Mouse (Mus musculus): ENCODE data around the gene Tom1l1. TPM values are rescaled to one million over a fixed set of nuclear protein-coding genes. Genes with fewer than 3 reads are reported as not detected.

Gene Tom1l1
- polyA plus RNA-seq, 2 experiments from 2014 or later: 1.0 to 1.9 TPM

DNA sequence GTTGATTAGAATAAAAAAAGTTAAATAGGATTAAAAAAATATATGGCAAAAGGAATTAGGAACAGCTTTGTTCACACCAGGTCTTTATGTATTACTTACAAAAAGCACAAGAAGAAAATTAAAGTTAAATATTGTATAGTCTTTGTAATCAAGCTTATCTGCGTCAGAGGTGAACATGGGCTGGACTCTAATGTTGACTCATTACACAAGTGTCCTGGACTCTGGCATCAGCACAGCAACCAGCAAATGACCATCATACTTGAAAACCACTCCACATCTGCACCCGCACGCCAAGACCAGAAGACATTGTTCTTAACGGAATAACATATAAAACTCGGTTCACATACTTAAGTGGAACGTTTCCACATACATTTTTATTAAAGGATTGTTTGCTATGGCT lies 20.8 kb downstream of the Tom1l1 start:
- ATAC-seq: no peak

DNA sequence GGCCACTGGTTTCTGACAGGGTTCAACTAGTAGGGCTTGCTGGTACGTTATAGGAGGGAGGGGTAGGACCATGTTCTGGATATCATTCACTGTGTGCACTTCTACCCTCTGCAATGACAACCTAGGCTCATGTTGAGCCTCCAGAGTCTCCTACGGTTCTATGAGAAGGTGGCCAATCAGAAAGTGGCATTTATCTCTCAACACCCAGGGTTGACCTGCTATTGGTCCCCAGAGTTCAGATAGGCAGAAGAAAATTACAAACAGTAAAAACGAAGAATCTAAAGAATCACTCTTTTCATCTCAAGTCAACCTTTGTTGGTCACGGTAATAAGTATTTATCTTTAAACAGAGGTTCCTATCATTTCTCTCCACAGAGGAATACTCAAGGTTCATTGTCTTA lies 21.2 kb downstream of the Tom1l1 start:
- no peak for ATAC-seq

- ATAC-seq: no peak
Measured at GRCm38 (mm10) chr11:90666144-90666757, 21.9 kb downstream of the Tom1l1 start.

DNA sequence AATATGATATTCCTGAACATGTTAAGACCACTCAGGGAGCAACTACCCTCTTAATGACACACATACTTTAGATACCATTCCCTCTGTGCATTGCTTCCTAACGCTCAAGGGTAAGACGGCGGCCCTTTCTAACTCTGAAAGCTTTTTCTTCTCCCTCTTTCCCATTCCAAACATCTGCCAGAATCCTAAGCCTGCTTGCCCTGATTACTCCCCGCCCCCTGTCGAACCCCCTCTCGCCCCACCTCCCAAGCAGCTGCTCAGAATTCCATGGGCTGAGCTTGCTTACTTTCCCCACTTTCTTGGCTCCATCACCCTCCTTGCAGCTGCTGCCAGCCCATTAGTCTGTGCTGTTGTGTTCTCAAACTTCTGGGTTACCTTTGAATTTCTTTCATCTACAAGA lies 23.0 kb downstream of the Tom1l1 start:
- no peak for ATAC-seq

DNA sequence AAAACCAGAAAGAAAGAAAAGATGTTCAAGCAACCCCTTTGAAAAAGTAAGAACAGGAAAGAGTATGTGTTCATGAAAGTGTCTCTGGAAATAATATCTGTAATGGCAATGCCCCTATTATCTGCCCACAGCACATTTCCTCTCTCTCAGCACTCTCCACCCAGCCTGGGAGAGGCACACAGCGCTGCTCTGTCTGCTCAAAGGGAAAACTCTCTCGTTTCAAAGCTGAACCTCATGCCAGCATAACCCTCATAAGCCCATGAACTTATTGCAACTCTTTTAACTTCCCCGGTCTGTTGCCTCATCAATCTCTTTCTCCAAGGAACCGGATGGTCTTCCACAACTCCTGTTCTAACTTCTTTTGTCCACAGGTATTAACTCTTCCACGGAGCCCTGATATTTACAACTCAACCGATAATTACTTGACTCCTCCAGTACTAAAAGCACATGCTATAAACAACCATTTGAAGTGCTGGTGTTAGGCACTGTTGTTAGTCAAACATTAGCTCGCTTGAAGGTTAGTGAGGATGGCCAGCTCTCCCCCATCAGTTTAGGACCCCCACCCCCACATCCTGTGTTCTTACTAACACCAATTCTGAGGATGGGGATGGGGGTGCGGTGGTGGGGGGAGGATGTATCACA lies 23.7 kb downstream of the Tom1l1 start:
- no peak for ATAC-seq

GRCm38 (mm10) chr11:90663618-90664297 lies 24.4 kb downstream of the Tom1l1 start:
- ATAC-seq: no peak

DNA sequence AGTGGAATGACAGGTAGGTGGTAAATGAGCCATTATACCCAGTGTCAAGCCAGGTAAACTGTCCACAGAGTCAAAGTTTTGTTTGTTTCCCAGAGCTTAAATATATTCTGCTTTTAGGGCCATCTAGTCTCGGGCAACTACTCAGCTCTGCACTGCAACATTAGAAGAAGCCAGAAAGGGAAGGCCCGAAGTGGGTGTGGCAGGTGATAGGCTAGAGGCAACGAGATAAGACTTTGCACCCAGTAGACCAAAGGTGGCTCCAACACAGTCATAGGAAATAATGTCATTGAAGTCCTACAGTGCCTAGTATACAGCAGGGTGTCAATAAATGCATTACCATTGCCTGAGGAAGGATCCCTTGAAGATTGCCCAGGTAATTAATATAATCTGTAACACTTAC lies 25.1 kb downstream of the Tom1l1 start:
- ATAC-seq: no peak

- no peak for ATAC-seq
Measured at GRCm38 (mm10) chr11:90660662-90661061, 27.5 kb downstream of the Tom1l1 start.

- ATAC-seq: no peak
Measured at GRCm38 (mm10) chr11:90657527-90657926, 30.6 kb downstream of the Tom1l1 start.

DNA sequence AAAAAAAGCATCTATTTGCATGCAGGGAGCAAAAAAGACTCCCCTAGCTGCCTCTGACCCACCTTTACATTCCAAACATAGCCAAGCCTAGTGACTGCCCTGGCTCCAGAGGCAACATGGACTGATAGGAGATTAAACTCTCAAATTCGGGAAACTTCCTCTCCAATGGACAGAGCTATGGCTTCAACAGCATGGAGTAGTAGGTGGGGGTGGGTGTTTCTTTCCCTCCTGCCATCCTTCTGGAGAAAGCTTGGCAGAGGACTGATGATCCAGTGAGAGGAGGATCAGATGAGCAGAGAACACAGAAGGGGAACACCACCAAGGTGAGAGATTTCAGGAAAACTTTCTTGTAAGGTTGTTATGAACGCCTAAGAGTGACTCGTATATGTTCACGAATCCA lies 35.6 kb downstream of the Tom1l1 start:
- no peak for ATAC-seq

DNA sequence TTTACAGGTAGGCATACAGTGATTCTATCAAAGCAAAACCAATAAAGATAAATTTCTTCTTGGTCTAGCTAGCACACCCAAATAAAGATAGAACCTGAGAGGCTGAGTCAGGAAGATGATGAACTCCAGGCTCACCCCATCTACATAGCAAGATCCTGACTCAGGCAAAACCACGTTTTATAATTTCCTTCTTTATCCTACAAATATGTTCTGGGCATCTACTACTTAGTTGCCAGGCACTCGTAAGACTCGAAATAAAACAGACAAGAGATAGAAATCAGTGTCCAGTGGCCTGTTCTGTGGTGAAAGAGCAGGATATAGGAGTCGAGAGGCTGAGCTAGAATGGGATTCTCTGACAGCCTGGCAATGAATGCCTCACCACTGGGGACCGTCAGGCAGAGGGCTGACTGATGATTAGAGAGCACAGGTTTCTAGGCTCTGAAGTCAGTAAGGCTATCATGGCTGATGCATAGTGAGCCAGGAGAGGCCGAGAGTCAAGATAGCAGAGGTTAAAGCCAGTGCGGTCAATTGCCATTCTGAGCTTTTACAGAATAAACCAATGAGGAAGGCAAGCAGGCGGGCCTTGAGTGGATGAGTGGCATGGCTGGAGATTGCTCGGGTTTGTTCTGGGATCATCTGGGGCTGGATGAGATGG lies 37.8 kb downstream of the Tom1l1 start:
- ATAC-seq: no peak

GRCm38 (mm10) chr11:90649777-90650176 lies 38.4 kb downstream of the Tom1l1 start:
- ATAC-seq: no peak

GRCm38 (mm10) chr11:90638312-90638830 lies 49.8 kb downstream of the Tom1l1 start:
- peak; percentile 20 for ATAC-seq

GRCm38 (mm10) chr11:90637440-90638311 lies 50.5 kb downstream of the Tom1l1 start, which contains the start of the genes Stxbp4 and Cox11:
TSS of gene Stxbp4 (minus strand) at chr11:90638084.
TSS of gene Cox11 (plus strand) at chr11:90638173.
- peak; percentile 94 for ATAC-seq

GRCm38 (mm10) chr11:90634661-90635060 lies 53.5 kb downstream of the Tom1l1 start:
- no peak for ATAC-seq

DNA sequence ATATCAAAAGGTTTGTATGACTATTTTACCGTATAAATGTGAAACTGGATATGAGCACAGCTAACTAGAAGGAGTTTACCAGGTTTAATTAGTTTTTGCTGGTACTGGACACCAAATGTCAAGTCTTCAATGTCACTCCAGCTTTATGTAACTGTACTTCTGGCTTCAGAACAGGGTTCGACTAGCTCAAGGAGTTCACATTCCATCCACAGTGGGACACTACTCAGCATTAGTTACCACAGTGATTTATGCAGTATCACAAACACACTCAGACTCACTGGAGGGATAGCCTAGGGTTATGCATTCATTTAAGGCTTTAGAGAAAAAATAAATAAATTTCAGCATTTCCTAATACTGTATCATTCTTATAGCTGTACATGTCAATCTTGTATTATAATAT lies 55.7 kb downstream of the Tom1l1 start:
- ATAC-seq: no peak

DNA sequence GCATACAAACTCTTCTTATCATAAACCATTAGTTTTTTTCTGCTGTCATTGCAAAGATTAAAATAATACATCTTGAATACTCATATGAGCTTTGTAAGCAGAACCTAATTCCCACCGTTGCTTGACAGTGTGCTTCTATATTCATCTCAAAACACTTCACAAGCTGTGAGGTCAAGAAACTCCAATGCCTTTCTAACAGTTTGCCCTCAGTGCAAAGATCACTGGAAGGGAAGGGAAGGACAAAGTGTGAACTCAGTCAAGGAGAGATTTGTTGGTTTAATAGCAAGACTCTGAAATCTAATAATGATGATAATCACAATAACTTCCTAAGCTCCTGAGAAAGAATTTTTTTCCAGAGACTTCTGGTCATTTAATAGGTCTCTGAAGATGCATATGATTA lies 60.4 kb downstream of the Tom1l1 start:
- no peak for ATAC-seq

- ATAC-seq: no peak
Measured at GRCm38 (mm10) chr11:90625174-90625573, 63.0 kb downstream of the Tom1l1 start.

GRCm38 (mm10) chr11:90623477-90623876 lies 64.7 kb downstream of the Tom1l1 start:
- ATAC-seq: no peak

GRCm38 (mm10) chr11:90622500-90622899 lies 65.7 kb downstream of the Tom1l1 start:
- no peak for ATAC-seq

- ATAC-seq: no peak
Measured at GRCm38 (mm10) chr11:90622044-90622443, 66.1 kb downstream of the Tom1l1 start.

- ATAC-seq: no peak
Measured at GRCm38 (mm10) chr11:90616431-90616830, 71.7 kb downstream of the Tom1l1 start.
